Mouse (Mus musculus) liver, embryonic 11.5 days (tissue): ENCODE measurements at regions not wholly inside any gene's neighbourhood (a gene's known extent, or its start where the extent isn't known, plus 50 kb on each side); places are given as distances from the start of the nearest gene placed in this dataset.

Experiments
- ATAC-seq: fragments of 200-750 bp; cut with Nextera tagmentation; replicated peaks from 2 replicates; pipeline ENCODE4 v1.8.0; 2017; ENCODE audit warnings: moderate number of reproducible peaks, mild to moderate bottlenecking, moderate TSS enrichment, moderate library complexity; ENCODE audit not compliant: low FRiP score
- DNase-seq: peaks from one replicate; pipeline ENCODE4 v3.0.0-alpha.2; 2017; ENCODE audit warnings: low spot score
- H3K27ac ChIP-seq: fragments of 300-500 bp; sonication (generic); 2 replicates; pipeline ENCODE4 v1.5.1; 2014; ENCODE audit warnings: mild to moderate bottlenecking, low read depth, low read length, control low read depth
- H3K27me3 ChIP-seq: fragments of 300-500 bp; sonication (generic); replicated peaks from 2 replicates; pipeline ENCODE4 v1.6.1; 2014; ENCODE audit warnings: low read length, mixed read lengths; ENCODE audit not compliant: control insufficient read depth, insufficient read depth
- H3K36me3 ChIP-seq: fragments of 300-500 bp; sonication (generic); 2 replicates; pipeline ENCODE4 v1.6.1; 2014; ENCODE audit warnings: mild to moderate bottlenecking, low read length, moderate library complexity, mixed read lengths; ENCODE audit not compliant: control insufficient read depth, insufficient read depth
- H3K4me1 ChIP-seq: fragments of 300-500 bp; sonication (generic); replicated peaks from 2 replicates; pipeline ENCODE4 v1.6.1; 2014; ENCODE audit warnings: low read length, mixed read lengths; ENCODE audit not compliant: control insufficient read depth, insufficient read depth
- H3K4me2 ChIP-seq: fragments of 300-500 bp; sonication (generic); 2 replicates; pipeline ENCODE4 v1.6.1; 2014; ENCODE audit warnings: mild to moderate bottlenecking, control low read depth, moderate library complexity
- H3K4me3 ChIP-seq: fragments of 300-500 bp; sonication (generic); 2 replicates; pipeline ENCODE4 v1.5.1; 2014; ENCODE audit warnings: low read depth, low read length, control low read depth
- H3K9ac ChIP-seq: fragments of 300-500 bp; sonication (generic); 2 replicates; pipeline ENCODE4 v1.6.1; 2014; ENCODE audit warnings: low read depth, low read length, control low read depth
- H3K9me3 ChIP-seq: fragments of 300-500 bp; sonication (generic); 2 replicates; pipeline ENCODE4 v1.6.1; 2016; ENCODE audit warnings: low read length, inconsistent platforms, mixed read lengths; ENCODE audit not compliant: control insufficient read depth
- WGBS: fragments of 180-500 bp; shearing (Covaris S2); extraction: QIAGEN DNeasy Blood & Tissue Kit; methylation state at CpG from one replicate; pipeline ENCODE4 v1.1.7; 2014; 5-methylcytosine and 5-hydroxymethylcytosine counted together

- Histone ChIP-seq H3K4me1 (no peaks in the 10 kb centered on the region), H3K9ac (no peak overlapping the region), H3K27me3 (no peaks in the 10 kb centered on the region), H3K36me3 (no peaks in the 10 kb centered on the region), H3K4me3 (no peak overlapping the region), H3K9me3 (no peaks in the 10 kb centered on the region), H3K4me2 (no peak overlapping the region), H3K27ac (no peak overlapping the region)
- WGBS = 81% methylated on average over 9 of the region's 9 CpGs
- no peak for DNase-seq
- no peak for ATAC-seq
These were observed 297.4 kb downstream of the Mat2b start for GRCm38 (mm10) chr11:40397453-40398104.

- 77% methylated on average over 11 of the region's 11 CpGs for WGBS
- ATAC-seq (no peak), DNase-seq (no peak)
- Histone ChIP-seq H3K27ac (no peak overlapping the region), H3K4me3 (no peak overlapping the region), H3K4me1 (no peaks in the 10 kb centered on the region), H3K9me3 (no peaks in the 10 kb centered on the region), H3K36me3 (no peaks in the 10 kb centered on the region), H3K27me3 (no peaks in the 10 kb centered on the region), H3K4me2 (no peak overlapping the region), H3K9ac (no peak overlapping the region)
These were observed 299.7 kb downstream of the Mat2b start for GRCm38 (mm10) chr11:40395331-40395730.

GRCm38 (mm10) chr11:40394864-40395266 is 300.1 kb downstream of the Mat2b start:
- no peaks in the 10 kb centered on the region for H3K36me3 ChIP-seq

GRCm38 (mm10) chr11:40394283-40394758 is 300.7 kb downstream of the Mat2b start:
- Histone ChIP-seq H3K36me3 (no peaks in the 10 kb centered on the region), H3K4me1 (no peaks in the 10 kb centered on the region), H3K9ac (no peak overlapping the region), H3K4me3 (no peak overlapping the region), H3K4me2 (no peak overlapping the region), H3K27me3 (no peaks in the 10 kb centered on the region), H3K9me3 (no peaks in the 10 kb centered on the region), H3K27ac (no peak overlapping the region)
- no peak for ATAC-seq
- no peak for DNase-seq
- whole genome bisulfite sequencing = 56% methylated on average over 4 of the region's 4 CpGs

More at GRCm38 (mm10) chr11:40394864-40395266, 300.1 kb downstream of the Mat2b start:
- no peak overlapping the region for H3K27ac ChIP-seq
- no peaks in the 10 kb centered on the region for H3K9me3 ChIP-seq
- ATAC-seq (no peak), DNase-seq (no peak)
- no peak overlapping the region for H3K4me3 ChIP-seq
- WGBS = 65% methylated on average over 7 of the region's 7 CpGs
- no peaks in the 10 kb centered on the region for H3K4me1 ChIP-seq
- H3K27me3 ChIP-seq = no peaks in the 10 kb centered on the region
- H3K4me2 ChIP-seq = no peak overlapping the region
- H3K9ac ChIP-seq = no peak overlapping the region

GRCm38 (mm10) chr11:40380696-40381095 is 314.3 kb downstream of the Mat2b start:
- Histone ChIP-seq H3K27me3 (no peaks in the 10 kb centered on the region), H3K27ac (no peak overlapping the region), H3K9me3 (no peaks in the 10 kb centered on the region), H3K4me2 (no peak overlapping the region), H3K9ac (no peak overlapping the region), H3K36me3 (no peaks in the 10 kb centered on the region), H3K4me1 (no peaks in the 10 kb centered on the region), H3K4me3 (no peak overlapping the region)
- no peak for DNase-seq
- no peak for ATAC-seq
- WGBS = 56% methylated on average over 3 of the region's 3 CpGs

GRCm38 (mm10) chr11:40371696-40372095 is 323.3 kb downstream of the Mat2b start:
- no peaks in the 10 kb centered on the region for H3K36me3 ChIP-seq
- no peaks in the 10 kb centered on the region for H3K27me3 ChIP-seq
- H3K4me2 ChIP-seq = no peak overlapping the region
- no peaks in the 10 kb centered on the region for H3K9me3 ChIP-seq
- WGBS = 80% methylated on average over 2 of the region's 2 CpGs
- ATAC-seq = no peak
- no peak overlapping the region for H3K27ac ChIP-seq
- H3K4me3 ChIP-seq = no peak overlapping the region
- H3K9ac ChIP-seq = no peak overlapping the region
- H3K4me1 ChIP-seq = no peaks in the 10 kb centered on the region
- DNase-seq = no peak

GRCm38 (mm10) chr11:40366573-40366972 is 328.4 kb downstream of the Mat2b start:
- Histone ChIP-seq H3K27me3 (no peaks in the 10 kb centered on the region), H3K4me1 (no peaks in the 10 kb centered on the region), H3K4me3 (no peak overlapping the region), H3K9me3 (no peaks in the 10 kb centered on the region), H3K4me2 (no peak overlapping the region), H3K9ac (no peak overlapping the region), H3K27ac (no peak overlapping the region), H3K36me3 (no peaks in the 10 kb centered on the region)
- DNase-seq (no peak), ATAC-seq (no peak)

GRCm38 (mm10) chr11:40362530-40363185 is 332.3 kb downstream of the Mat2b start:
- no peak overlapping the region for H3K4me2 ChIP-seq

More at GRCm38 (mm10) chr11:40362530-40363185, 332.3 kb downstream of the Mat2b start:
- no peaks in the 10 kb centered on the region for H3K36me3 ChIP-seq
- no peak overlapping the region for H3K27ac ChIP-seq
- no peak overlapping the region for H3K9ac ChIP-seq
- 43% methylated on average over 2 of the region's 2 CpGs for WGBS
- no peak for ATAC-seq
- no peak for DNase-seq
- H3K9me3 ChIP-seq = no peaks in the 10 kb centered on the region
- H3K4me3 ChIP-seq = no peak overlapping the region
- H3K4me1 ChIP-seq = no peaks in the 10 kb centered on the region
- no peaks in the 10 kb centered on the region for H3K27me3 ChIP-seq
